Mouse (Mus musculus) kidney, adult 2 months (tissue): Measurements from ENCODE around the gene Ap5z1. TPM values are rescaled to one million over a fixed set of nuclear protein-coding genes. Genes with fewer than 3 reads are reported as not detected.

Source experiments
- DNase-seq: peaks from one replicate; pipeline ENCODE4 v3.0.0; 2021
- H3K27ac ChIP-seq: fragments of 200-500 bp; 2 replicates; pipeline ENCODE4 v1.5.1; 2012; ENCODE audit warnings: low read depth, low read length, control low read depth, inconsistent platforms; ENCODE audit not compliant: insufficient read depth
- H3K27me3 ChIP-seq: fragments of 200-500 bp; replicated peaks from 2 replicates; pipeline ENCODE4 v1.6.1; 2012; ENCODE audit warnings: mild to moderate bottlenecking, moderate library complexity, low read length, inconsistent platforms; ENCODE audit not compliant: control insufficient read depth, insufficient read depth
- H3K36me3 ChIP-seq: fragments of 200-500 bp; 2 replicates; pipeline ENCODE4 v1.6.1; 2012; ENCODE audit warnings: mild to moderate bottlenecking, moderate library complexity, low read length, inconsistent platforms; ENCODE audit not compliant: control insufficient read depth, insufficient read depth
- H3K4me1 ChIP-seq: fragments of 200-500 bp; 2 replicates; pipeline ENCODE4 v1.6.1; 2011; ENCODE audit warnings: low read length; ENCODE audit not compliant: control insufficient read depth, insufficient read depth
- H3K4me3 ChIP-seq: fragments of 200-500 bp; 2 replicates; pipeline ENCODE4 v1.5.1; 2011; ENCODE audit warnings: mild to moderate bottlenecking, low read depth, low read length, control low read depth; ENCODE audit not compliant: insufficient read depth
- CTCF ChIP-seq: fragments of 200-500 bp; conservative IDR thresholded peaks from 2 replicates; pipeline ENCODE4 v1.5.1; 2011; ENCODE audit warnings: low read depth, mild to moderate bottlenecking, control low read depth, low read length, moderate library complexity, mixed read lengths; ENCODE audit not compliant: insufficient read depth, insufficient read length
- POLR2A ChIP-seq: fragments of 200-500 bp; IDR thresholded peaks from one replicate; pipeline ENCODE4 v1.6.1; 2011; ENCODE audit warnings: low read depth, low read length, control low read depth
- WGBS: fragments of 180-500 bp; shearing (Covaris S2); methylation state at CpG from one replicate; pipeline ENCODE4 v1.1.7; 2018; 5-methylcytosine and 5-hydroxymethylcytosine counted together
- polyA plus RNA-seq: library from polyadenylated mRNA; depleted of rRNA; stranded (reverse); fragments of >200 nt; gene quantifications from 2 replicates; pipeline ENCODE4 v1.2.3, GENCODE M21; 2012

Gene Ap5z1
- polyA plus RNA-seq, 1 experiment, result 37.4 TPM

GRCm38 (mm10) chr5:142483581-142483980, 19.8 kb downstream of the Ap5z1 start:
- DNase-seq, result no peak
- WGBS, result 93% methylated on average over 5 of the region's 5 CpGs
- H3K27ac ChIP-seq, result no peak overlapping the region
- H3K36me3 ChIP-seq, result no peaks in the 10 kb centered on the region
- TF ChIP-seq POLR2A, result no peak
- TF ChIP-seq CTCF, result no peak
- no peaks in the 10 kb centered on the region for H3K27me3 ChIP-seq
- H3K4me1 ChIP-seq, result no peaks in the 10 kb centered on the region
- H3K4me3 ChIP-seq, result no peak overlapping the region

GRCm38 (mm10) chr5:142486654-142487053, 22.9 kb downstream of the Ap5z1 start:
- no peaks in the 10 kb centered on the region for H3K36me3 ChIP-seq
- TF ChIP-seq POLR2A, result no peak
- TF ChIP-seq CTCF, result no peak
- no peak overlapping the region for H3K4me3 ChIP-seq
- DNase-seq, result no peak
- 63% methylated on average over 9 of the region's 9 CpGs for WGBS
- no peaks in the 10 kb centered on the region for H3K4me1 ChIP-seq
- no peaks in the 10 kb centered on the region for H3K27me3 ChIP-seq
- H3K27ac ChIP-seq, result no peak overlapping the region

DNA sequence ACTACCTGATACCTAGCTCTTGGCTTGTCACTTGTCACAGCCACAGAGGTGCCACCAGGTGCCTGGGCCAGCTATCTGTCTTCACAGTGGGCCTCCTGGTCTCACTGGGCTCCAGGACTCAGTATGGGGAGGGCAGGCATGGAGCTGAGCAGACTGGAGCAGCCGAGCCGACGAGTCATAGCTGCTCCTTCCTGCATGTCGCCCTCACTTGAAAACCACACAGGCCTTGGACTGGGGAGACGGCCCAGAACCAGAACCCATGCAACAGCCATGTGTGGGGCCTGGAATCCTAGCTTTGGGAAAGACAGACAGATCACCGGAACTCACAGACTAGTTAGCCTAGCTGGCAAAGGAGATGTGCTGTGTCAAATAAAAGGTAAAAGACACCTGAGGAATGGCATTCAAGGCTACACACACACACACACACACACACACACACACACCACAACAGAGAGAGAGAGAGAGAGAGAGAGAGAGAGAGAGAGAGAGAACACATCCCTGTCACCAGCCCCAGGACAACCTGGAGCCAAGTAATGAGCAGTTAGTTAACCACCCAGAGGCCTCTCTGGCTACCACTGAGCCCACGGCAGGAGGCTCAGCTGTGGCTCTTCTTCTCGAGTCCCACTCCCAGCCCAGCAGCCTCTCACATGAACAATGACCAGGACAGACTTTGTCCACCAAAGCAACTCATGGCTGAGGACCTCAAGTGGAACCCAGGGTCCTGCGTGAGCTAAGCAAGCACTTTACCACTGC, 26.4 kb downstream of the Ap5z1 start:
- WGBS, result 75% methylated on average over 9 of the region's 9 CpGs
- no peak for DNase-seq
- no peak overlapping the region for H3K4me3 ChIP-seq
- no peaks in the 10 kb centered on the region for H3K27me3 ChIP-seq
- no peaks in the 10 kb centered on the region for H3K36me3 ChIP-seq
- H3K27ac ChIP-seq, result no peak overlapping the region
- H3K4me1 ChIP-seq, result no peaks in the 10 kb centered on the region
- no peak for TF ChIP-seq POLR2A
- TF ChIP-seq CTCF, result no peak

GRCm38 (mm10) chr5:142493307-142493706, 29.6 kb downstream of the Ap5z1 start:
- H3K27ac ChIP-seq, result no peak overlapping the region
- no peaks in the 10 kb centered on the region for H3K27me3 ChIP-seq
- no peak for DNase-seq
- H3K36me3 ChIP-seq, result no peaks in the 10 kb centered on the region
- H3K4me3 ChIP-seq, result no peak overlapping the region
- TF ChIP-seq POLR2A (no peak), CTCF (no peak)
- no peaks in the 10 kb centered on the region for H3K4me1 ChIP-seq
- WGBS, result 88% methylated on average over 3 of the region's 3 CpGs

GRCm38 (mm10) chr5:142495321-142496096, 31.8 kb downstream of the Ap5z1 start:
- H3K36me3 ChIP-seq, result no peaks in the 10 kb centered on the region
- no peak overlapping the region for H3K4me3 ChIP-seq
- H3K27me3 ChIP-seq, result no peaks in the 10 kb centered on the region
- H3K4me1 ChIP-seq, result no peaks in the 10 kb centered on the region
- 65% methylated on average over 14 of the region's 14 CpGs for WGBS
- no peak overlapping the region for H3K27ac ChIP-seq
- DNase-seq, result no peak
- no peak for TF ChIP-seq CTCF
- no peak for TF ChIP-seq POLR2A

DNA sequence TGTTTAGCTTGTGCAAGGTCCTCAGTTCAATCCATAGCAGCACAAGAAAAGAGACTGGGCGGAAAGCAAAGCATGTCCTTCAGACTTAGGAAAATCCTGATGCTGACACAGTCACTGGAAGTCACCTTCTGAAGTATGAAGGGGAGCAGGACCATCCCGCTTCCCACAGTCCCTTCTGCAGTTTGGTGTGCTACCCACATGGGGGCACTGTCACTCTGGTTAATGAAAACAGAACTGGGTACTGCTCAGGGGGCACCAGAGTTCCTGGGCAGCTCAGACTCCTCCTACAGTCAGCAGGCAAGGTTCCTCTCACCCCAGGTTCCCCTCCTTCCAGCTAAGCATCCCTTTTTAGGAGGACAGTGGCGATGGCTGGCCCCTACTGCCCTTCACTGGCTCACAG, 35.2 kb downstream of the Ap5z1 start:
- H3K36me3 ChIP-seq, result no peaks in the 10 kb centered on the region
- no peak overlapping the region for H3K27ac ChIP-seq
- H3K4me1 ChIP-seq, result no peaks in the 10 kb centered on the region
- no peak for TF ChIP-seq POLR2A
- peak; percentile 51 for TF ChIP-seq CTCF
- DNase-seq, result no peak
- no peaks in the 10 kb centered on the region for H3K27me3 ChIP-seq
- 66% methylated on average over 3 of the region's 3 CpGs for WGBS
- no peak overlapping the region for H3K4me3 ChIP-seq

GRCm38 (mm10) chr5:142500918-142501317, 37.2 kb downstream of the Ap5z1 start:
- 57% methylated on average over 10 of the region's 10 CpGs for WGBS
- no peak for DNase-seq
- no peaks in the 10 kb centered on the region for H3K36me3 ChIP-seq
- TF ChIP-seq POLR2A, result no peak
- TF ChIP-seq CTCF, result no peak
- no peak overlapping the region for H3K4me3 ChIP-seq
- H3K4me1 ChIP-seq, result no peaks in the 10 kb centered on the region
- H3K27me3 ChIP-seq, result no peaks in the 10 kb centered on the region
- no peak overlapping the region for H3K27ac ChIP-seq
